Mouse (Mus musculus) MEL-GATA-1-ER (cell line): ENCODE data around the gene A730071L15Rik.

Source experiments
- DNase-seq: peaks from one replicate; pipeline ENCODE4 v3.0.0-alpha.2; 2012; ENCODE audit warnings: low read depth; ENCODE audit errors: extremely low read depth

The A730071L15Rik gene

DNA sequence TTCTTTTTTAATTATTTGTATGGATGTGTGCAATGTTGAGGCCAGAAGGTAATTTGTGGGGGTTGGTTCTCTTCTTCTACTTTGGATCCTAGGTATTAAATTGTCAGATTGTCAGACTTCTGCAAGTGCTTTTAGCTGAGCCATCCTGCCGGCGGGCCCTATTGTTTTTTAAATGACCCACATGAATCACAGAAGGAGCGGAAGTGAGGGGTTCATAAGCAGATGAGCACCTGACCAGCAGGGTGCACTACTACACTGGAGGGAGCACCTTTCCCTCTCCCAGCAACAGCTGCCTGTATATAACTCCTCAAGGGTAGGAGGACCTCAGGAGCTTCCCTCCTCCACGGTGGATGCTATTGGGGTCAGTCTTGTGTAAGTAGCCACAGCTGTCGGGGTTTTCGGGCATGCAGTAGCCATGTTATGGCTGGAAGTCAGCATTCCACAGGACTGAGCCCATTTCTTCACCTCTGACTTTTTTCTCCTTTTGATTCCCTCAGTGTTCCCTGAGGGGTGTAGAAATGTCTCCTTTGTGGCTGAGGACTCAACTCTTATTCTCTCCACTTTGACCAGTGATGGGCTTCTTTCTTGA, 18.9 kb upstream of the A730071L15Rik start:
- no peak for DNase-seq

DNA sequence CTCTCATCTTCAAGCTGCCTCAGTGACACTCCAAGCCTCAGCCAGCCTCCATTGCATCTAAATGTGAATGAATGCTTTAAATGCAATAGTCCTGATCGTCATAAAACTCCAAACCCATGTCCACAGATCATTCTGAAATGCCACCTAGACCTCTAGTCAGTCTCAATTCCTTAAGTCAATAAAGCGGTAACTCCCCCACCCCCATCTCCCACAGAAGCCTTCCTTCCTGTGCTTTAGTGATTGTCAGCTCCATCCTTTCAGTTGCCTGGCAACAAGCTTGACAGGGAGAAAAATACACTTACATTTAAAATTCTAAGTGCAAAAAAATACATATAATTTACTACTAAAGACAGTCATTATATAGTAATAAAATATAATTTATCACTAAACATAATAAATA, 16.6 kb upstream of the A730071L15Rik start:
- DNase-seq, result no peak

DNA sequence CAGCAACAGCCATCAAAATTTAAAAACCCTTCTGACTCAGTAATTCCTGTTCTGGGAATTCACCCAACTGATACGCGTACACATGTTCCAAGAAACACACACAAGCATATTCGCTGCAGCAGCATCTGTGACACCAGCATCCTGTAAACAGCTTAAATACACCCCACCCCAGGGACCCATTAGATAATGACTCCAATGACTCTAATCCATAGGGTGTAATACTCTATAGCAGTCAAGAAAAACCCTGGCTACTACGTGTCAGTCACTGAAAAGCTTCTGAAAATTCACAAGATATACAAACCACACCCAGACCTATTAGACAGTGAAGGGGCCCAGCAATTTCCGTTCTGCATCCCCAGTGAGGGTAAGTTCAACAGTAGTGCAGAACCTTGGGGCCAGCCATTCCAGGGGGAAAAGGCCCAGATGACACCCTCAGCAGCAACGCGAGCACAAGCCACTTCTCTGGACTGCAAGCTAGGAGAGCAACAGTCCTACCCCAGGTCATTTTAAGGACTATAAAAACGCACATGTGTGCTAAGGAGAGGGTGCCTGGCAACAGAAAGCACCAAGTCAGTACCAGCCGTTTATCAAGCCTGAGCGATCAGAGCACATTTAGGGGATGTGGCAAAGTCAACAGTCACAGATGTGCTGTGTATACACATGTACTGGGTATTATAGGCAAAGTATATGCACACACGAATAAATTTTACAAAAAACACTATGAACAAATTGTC, 15.5 kb upstream of the A730071L15Rik start:
- DNase-seq, result no peak

GRCm38 (mm10) chr11:6187399-6187798, 12.4 kb upstream of the A730071L15Rik start:
- no peak for DNase-seq

- DNase-seq, result peak; percentile 54
Observed at GRCm38 (mm10) chr11:6187878-6188277, 12.0 kb upstream of the A730071L15Rik start.

DNA sequence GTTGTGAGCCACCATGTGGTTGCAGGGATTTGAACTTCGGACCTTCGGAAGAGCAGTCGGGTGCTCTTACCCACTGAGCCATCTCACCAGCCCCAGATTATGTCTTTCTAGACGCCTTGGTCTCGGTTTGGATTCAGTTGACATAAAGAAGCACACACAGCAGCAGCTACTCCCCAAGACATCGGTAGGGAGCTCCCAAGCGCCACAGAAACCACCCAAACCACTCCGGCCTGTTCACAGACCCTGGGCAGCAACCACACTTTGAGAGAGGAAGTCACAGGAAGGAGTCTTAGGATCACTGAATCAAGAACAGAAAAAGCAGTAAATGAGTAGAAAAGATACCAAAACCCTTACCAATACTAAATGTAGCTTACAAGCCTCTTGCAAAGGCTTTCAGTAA, 3.0 kb upstream of the A730071L15Rik start:
- DNase-seq, result no peak

DNA sequence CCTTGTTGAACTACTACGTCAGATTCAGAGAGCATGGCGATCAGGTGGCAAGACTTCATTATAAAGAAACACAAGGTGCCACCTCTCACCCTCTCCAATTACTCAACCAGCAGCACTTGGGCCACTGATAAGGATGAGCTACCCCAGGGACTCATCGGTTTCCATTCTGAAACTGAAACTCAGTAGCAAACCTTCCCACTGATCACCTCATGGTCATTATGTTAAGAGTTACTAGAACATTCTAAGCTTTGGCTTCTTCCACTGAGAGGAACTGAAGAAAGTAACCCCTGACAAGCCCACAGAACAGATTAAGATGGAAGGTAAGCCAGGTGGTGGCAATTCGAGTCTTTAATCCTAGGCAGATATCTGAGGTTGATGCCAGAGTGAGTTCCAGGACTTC, 1.4 kb upstream of the A730071L15Rik start:
- no peak for DNase-seq

DNA sequence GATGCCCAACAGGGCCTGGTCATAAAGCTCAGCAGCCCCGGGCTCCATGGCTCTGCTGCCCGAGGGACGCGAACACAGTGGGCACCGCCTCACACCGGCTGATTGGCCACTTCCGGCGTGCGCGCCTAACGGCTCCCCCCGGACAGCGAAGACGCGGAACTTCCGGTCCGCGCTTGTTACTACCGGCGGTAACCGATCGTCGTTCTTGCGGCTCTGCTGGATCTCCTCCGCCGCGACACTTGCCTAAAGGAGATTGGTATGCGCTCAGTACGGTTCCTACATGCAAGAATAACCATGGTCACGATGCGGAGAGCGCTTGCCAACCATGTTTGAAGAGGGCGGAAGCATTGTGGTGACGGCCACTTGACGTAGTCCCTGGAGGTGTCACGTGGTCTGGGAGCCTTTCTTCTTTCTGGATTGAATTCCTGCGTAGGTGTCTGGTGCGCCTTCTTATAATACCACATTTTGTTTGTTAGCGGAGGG, 299 bp downstream of the A730071L15Rik start, which contains the start of gene Nudcd3:
Nudcd3 (minus strand) TSS at position 329 of the 483 bp plus-strand sequence.
- peak; percentile 86 for DNase-seq

GRCm38 (mm10) chr11:6200570-6200969, 741 bp downstream of the A730071L15Rik start:
- DNase-seq, result no peak

- no peak for DNase-seq
Observed at GRCm38 (mm10) chr11:6207090-6207489, 7.3 kb downstream of the A730071L15Rik start.

DNA sequence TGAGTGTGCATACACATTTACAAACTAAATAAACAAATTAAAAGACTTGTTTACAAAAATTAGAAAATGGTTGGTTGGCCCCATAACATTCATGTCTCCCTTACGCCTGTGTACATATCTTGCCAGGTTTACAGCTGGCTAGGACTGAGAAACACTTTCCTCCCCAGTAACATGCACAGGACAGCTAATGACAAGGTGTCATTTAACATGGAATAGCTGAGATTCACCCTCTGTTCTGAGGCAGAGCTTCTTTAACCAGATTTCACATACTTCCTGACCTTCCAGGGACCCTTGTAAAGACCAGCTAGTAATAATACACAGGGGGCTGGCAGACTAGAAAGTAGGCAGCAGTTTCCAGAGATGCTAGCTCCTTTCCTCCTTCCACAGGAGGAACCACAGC, 8.3 kb downstream of the A730071L15Rik start:
- no peak for DNase-seq

DNA sequence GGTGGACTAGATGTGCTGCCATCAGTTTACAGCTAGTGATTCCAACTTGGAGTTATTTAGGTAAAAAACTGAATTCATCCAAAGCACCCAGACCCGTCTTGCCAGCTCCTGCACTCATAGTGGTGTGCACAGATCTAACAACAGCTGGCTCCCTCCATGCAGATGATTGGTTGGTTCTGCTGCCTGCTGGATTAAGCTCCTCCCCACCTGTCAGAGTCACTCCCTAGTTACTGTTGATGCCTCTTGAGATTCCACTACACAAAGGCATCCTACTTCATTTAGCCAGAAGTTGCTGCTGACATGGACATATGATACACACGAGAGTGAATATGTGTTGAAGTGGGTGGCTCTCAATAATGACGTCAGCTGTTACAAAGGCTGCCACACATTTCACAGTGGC, 17.0 kb downstream of the A730071L15Rik start:
- no peak for DNase-seq

GRCm38 (mm10) chr11:6218189-6218896, 18.5 kb downstream of the A730071L15Rik start:
- no peak for DNase-seq

GRCm38 (mm10) chr11:6219967-6220366, 20.1 kb downstream of the A730071L15Rik start:
- DNase-seq, result no peak

DNA sequence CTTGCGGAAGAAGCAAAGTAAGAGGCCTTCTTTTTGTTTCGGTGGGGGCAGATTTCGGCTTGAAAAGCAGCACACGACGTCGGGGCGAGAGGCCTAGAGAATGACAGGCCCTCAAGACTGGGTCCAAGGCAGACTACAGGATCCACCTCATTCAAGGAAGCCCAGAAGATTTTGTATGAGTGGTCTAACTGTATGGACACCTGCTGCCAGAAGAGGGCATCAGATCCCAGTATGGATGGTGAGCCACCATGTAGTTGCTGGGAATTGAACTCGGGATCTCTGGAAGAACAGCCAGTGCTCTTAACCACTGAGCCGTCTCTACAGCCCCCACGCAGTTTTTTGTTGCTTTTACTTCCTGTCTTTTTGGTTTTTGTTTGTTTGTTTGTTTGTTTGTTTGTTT, 22.4 kb downstream of the A730071L15Rik start:
- no peak for DNase-seq

- DNase-seq, result no peak
Observed at GRCm38 (mm10) chr11:6224541-6225229, 24.9 kb downstream of the A730071L15Rik start.

- DNase-seq, result no peak
Observed at GRCm38 (mm10) chr11:6230012-6230411, 30.2 kb downstream of the A730071L15Rik start, which contains the start of gene Npc1l1. Gene Npc1l1, minus strand, starts transcription at chr11:6230143.

GRCm38 (mm10) chr11:6233025-6233424, 33.2 kb downstream of the A730071L15Rik start:
- DNase-seq, result no peak

DNA sequence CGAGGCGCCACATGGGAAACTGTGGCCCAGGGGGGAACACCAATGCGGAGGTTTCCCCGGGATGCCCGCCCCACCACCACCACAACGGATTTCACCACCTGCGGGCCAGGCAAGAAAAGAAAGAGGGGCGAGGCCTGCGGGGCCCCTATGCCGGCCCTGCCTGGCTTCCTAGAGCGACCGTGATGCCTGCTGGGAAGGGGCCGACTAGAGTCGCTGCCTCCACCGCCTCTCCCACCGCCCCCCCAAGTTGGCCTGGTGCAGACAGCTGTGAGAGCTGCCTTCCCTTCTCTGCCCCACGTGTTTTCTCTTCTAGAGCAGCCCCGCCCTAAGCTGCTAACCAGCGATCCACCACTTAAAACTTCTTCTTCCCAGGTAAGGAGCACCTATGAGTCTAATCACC, 44.9 kb downstream of the A730071L15Rik start:
- no peak for DNase-seq
